Mouse (Mus musculus) spleen, adult 12 weeks (tissue): ENCODE measurements around the gene Gstcd.

Experiments
- DNase-seq: peaks from one replicate; pipeline ENCODE4 v3.0.0; 2022; ENCODE audit warnings: low spot score

Gstcd gene

DNA sequence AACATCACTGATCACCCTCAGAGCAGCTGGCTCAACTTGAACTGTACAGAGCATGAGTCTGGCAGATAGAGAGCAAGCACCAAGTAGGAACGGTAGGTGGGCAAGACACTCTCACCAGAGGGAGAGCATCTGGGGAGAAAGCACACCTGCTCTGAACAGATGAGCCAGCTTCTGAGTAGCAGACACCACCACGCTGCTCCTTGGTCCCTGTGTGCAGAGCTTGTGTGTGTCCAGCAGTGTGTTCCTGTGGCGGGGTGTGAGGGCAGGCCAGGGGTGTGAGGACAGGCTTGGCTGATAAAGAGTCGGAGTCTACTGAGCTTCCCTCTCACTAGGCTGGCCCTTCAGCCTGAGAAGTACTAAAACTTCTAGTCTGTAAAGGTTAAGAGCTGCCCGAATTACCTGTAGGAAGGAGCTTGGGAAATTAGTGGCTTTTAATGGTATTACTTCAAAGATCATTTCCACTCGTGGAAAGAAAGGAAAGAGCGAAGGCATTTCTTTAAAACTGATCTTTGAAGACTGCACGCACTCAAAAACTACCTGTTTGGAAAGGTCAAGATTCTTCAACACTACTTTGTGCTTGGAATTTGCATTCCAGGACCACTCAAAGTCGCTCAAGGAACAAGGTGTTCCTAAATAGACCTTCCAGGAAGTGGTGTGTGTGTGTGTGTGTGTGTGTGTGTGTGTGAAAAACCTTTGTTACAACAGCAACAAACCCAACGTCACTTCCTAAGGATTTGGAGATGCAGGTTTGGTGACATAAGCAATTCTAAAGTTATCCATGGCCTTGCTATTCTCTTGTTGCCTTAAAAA, 151.4 kb downstream of the Gstcd start:
- DNase-seq = no peak

- DNase-seq = no peak
Measured at GRCm38 (mm10) chr3:132939006-132939405, 152.8 kb downstream of the Gstcd start.

DNA sequence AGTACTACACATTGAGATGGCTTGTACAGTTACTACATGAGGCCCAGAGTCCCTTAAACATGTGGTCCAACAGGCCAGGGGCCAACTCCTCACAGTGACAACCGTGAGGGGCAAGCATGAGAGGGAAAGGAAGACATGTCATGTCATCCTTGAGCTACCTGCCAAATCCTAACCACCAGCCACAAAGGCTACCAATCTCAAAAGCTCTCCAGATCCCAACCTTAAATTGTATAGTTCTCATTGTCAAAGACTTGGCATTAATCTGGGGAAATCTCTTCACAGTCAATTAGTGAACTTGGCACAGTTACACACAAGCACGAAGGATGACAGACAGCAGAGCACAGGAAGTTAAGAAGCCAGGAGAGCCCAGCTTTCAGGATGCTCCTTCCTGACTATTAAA, 157.2 kb downstream of the Gstcd start:
- no peak for DNase-seq
